Mouse (Mus musculus) neural tube, postnatal 0 days (tissue): ENCODE results near the gene Slco6d1. TPM values are rescaled to one million over a fixed set of nuclear protein-coding genes. Genes with fewer than 3 reads are reported as not detected.

Experiments used
- microRNA-seq: library from miRNA; unstranded; fragments of <30 nt; microRNA quantifications from one replicate; pipeline ENCODE4, GENCODE M21; 2016
- polyA plus RNA-seq: library from polyadenylated mRNA; unstranded; fragments of >200 nt; fragmentation: Nextera tagmentation; extraction: Ambion mirVana; gene quantifications from 2 replicates; pipeline ENCODE4 v1.2.1, GENCODE M21; 2015

Slco6d1 gene
- polyA plus RNA-seq, result not detected in 2 replicates

DNA sequence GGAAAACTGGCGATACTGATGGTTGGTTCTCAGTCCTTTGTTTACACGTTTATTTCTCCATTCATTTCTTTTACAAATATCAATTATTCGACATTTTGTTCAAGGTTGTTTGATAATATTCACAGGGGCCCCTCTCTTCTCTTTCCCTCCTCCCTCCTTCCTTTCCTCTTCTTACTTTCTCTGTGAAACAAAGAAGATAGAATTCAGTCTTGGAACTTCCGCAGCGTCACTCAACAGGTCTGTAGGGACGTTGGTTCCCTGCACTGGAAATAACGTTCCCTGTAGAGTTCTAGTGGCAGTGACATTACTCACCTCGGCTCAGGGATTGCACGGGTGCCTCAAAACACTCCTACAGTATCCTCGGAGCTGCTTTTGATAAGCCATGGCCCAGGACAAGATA, at the start of gene Slco6d1:
Slco6d1 (plus strand) TSS at position 301 of the 400 bp plus-strand sequence.

Small RNA genes lying within 50 kb of the gene (microRNA-seq; reads per million reads assigned to microRNA genes)
- gene Gm26134, result not detected
